21 mouse cellular contexts compared by ENCODE assay signal in the genomic region with DNA sequence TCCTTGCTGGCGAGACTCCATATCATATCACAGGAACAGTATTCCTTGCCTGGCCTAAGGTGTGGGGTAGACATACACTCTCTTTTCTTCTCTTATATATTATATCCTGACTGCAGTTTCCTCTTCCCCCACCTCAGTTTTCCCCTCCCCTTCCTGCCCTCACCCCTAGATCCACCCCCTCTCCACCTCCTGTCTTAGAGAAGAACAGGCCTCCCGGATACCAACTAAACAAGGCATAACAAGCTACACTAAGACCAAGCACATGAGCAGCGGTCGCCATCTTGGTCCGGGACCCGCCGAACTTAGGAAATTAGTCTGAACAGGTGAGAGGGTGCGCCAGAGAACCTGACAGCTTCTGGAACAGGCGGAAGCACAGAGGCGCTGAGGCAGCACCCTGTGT. TPM values are rescaled to one million over a fixed set of nuclear protein-coding genes. Genes with fewer than 3 reads are reported as not detected.
DNase-seq lines count a peak whose midpoint lies in the region; TF ChIP-seq lines count a peak whose summit lies in the region.
"Not testable (repeated sequence)": the region's sequence is repeated elsewhere in the genome, so short reads cannot be mapped to it uniquely, and the experiment has no call there.
"Had no signal": no experiment of that assay in that cellular context is flagged by ENCODE, and none has a peak within 500 bp of the region (broad histone marks: within the 10 kb centered on the region; RNA-seq: fewer than 3 reads in every experiment).

No protein-coding gene starts in this region.

- not testable (repeated sequence) for H3K27ac ChIP-seq in ES-Bruce4 (ENCODE audit: insufficient read depth, low read length)
- 0 out of 2 replicates have a peak overlapping the region, but pooled peaks have one; percentile 25 for H3K27ac ChIP-seq in ES-E14 (ENCODE audit: insufficient read depth, low read depth, low read length, poor library complexity, severe bottlenecking)

- not testable (repeated sequence) for TF ChIP-seq EP300 in ES-Bruce4 (IDR thresholded peaks at IDR 0.05; ENCODE audit: insufficient read depth, low read depth, low read length)

- not testable (repeated sequence) for H3K9me3 ChIP-seq in E14TG2a.4 (ENCODE audit: low read length); ES-Bruce4 (replicated peaks; ENCODE audit: control insufficient read depth, insufficient read depth, low read length, poor library complexity, severe bottlenecking); ES-E14 (ENCODE audit: control insufficient read depth, insufficient read depth, low read depth, low read length)

- H3K4me1 ChIP-seq in E14TG2a.4 (replicated peaks; ENCODE audit: low read depth, low read length) = peaks cover 12% of the 10 kb centered on the region
- not testable (repeated sequence) for H3K4me1 ChIP-seq in ES-Bruce4 (ENCODE audit: control insufficient read depth, insufficient read depth, low read length); ES-E14 (ENCODE audit: control insufficient read depth in 2 of 2, insufficient read depth in 2 of 2, low read length in 2 of 2, poor library complexity in 1 of 2)

- not testable (repeated sequence) for H3K27me3 ChIP-seq in E14TG2a.4 (ENCODE audit: insufficient read depth, low read length); ES-Bruce4 (ENCODE audit: control insufficient read depth, insufficient read depth, low read length, poor library complexity, severe bottlenecking)

- peak overlapping the region; percentile 68 for H3K4me3 ChIP-seq in E14TG2a.4 (replicated peaks; ENCODE audit: low read length)
- H3K4me3 ChIP-seq in ES-Bruce4 (ENCODE audit: low read depth, low read length) = peak overlapping the region; percentile 58
- H3K4me3 ChIP-seq in ES-E14 (ENCODE audit: insufficient read depth in 1 of 2, low read depth in 1 of 2, low read length in 2 of 2, poor library complexity in 1 of 2, severe bottlenecking in 1 of 2) = peak overlapping the region; percentile 64

- peak; percentile 51 for DNase-seq in ES-CJ7 (ENCODE audit: low read depth, low spot score)
- DNase-seq in ES-E14 (ENCODE audit: low read depth, low spot score) = peak; percentile 37
- DNase-seq in R1 (ENCODE audit: low read depth, low spot score) = peak; percentile 94
- DNase-seq in ZHBTc4 (ENCODE audit: low read depth, low spot score) = peak; percentile 85

- in situ Hi-C loops in ES-E14 (cut with MboI; ENCODE audit: low sequenced_read_pairs in 2 of 2, unreplicated experiment in 2 of 2) = not testable (repeated sequence)

- TF ChIP-seq POLR2A in ES-Bruce4 (IDR thresholded peaks at IDR 0.05; ENCODE audit: insufficient read depth, low read length) = not testable (repeated sequence)

- not testable (repeated sequence) for H3K9ac ChIP-seq in ES-Bruce4 (ENCODE audit: low read depth, poor library complexity, severe bottlenecking)
- peak overlapping the region; percentile 67 for H3K9ac ChIP-seq in ES-E14 (ENCODE audit: insufficient read depth, low read depth, low read length, poor library complexity, severe bottlenecking)

- TF ChIP-seq CTCF in E14TG2a.4 (conservative IDR thresholded peaks at IDR 0.05; ENCODE audit: low read length); ES-Bruce4 (IDR thresholded peaks at IDR 0.05; ENCODE audit: low read depth, low read length): not testable (repeated sequence)

- H3K36me3 ChIP-seq in E14TG2a.4 (ENCODE audit: insufficient read depth, low read length); ES-Bruce4 (ENCODE audit: control insufficient read depth, insufficient read depth, low read length, poor library complexity, severe bottlenecking); ES-E14 (ENCODE audit: control insufficient read depth, insufficient read depth, low read length, poor library complexity, severe bottlenecking): not testable (repeated sequence)

RNA-seq across cellular contexts. Expression of a gene that starts 33.7 kb away (rescaled TPM):
- not detected in 2 replicates for polyA plus RNA-seq in ES-Bruce4 (2011; ENCODE audit: insufficient read depth, insufficient read length, low read depth, missing spikeins)
- total RNA-seq in ES-E14 (2012; rRNA removed) = not detected in 2 replicates
- total RNA-seq: adrenal gland, adult 18-20 months; adrenal gland, adult 2 months; adrenal gland, postnatal 10 days; adrenal gland, postnatal 14 days; adrenal gland, postnatal 25 days; adrenal gland, postnatal 36 days; adrenal gland, postnatal 4 days; CH12.LX; MEL had no signal
- polyA plus RNA-seq: activated CD4-positive, CD25-positive, alpha-beta regulatory T cell, adult 4 months; adrenal gland, adult 2 months; brain, embryonic 14.5 days; CD4-positive, CD25-positive, alpha-beta regulatory T cell, adult 4 months; cerebellum, adult 2 months; G1E; Patski had no signal

Comparison
In these comparisons a context has a peak if more than half of its experiments do, and no peak if none do; other contexts are left out.
1. DNase-seq: peak in every context shown above with its lines; median percentile 94 in R1; 85 in ZHBTc4; 51 in ES-CJ7; 37 in ES-E14.